Mouse (Mus musculus): ENCODE measurements around the gene Slc7a7. TPM values are rescaled to one million over a fixed set of nuclear protein-coding genes. Genes with fewer than 3 reads are reported as not detected.

Gene Slc7a7
- total RNA-seq, 2 experiments from 2014 or later: 3.8 to 4.0 TPM

DNA sequence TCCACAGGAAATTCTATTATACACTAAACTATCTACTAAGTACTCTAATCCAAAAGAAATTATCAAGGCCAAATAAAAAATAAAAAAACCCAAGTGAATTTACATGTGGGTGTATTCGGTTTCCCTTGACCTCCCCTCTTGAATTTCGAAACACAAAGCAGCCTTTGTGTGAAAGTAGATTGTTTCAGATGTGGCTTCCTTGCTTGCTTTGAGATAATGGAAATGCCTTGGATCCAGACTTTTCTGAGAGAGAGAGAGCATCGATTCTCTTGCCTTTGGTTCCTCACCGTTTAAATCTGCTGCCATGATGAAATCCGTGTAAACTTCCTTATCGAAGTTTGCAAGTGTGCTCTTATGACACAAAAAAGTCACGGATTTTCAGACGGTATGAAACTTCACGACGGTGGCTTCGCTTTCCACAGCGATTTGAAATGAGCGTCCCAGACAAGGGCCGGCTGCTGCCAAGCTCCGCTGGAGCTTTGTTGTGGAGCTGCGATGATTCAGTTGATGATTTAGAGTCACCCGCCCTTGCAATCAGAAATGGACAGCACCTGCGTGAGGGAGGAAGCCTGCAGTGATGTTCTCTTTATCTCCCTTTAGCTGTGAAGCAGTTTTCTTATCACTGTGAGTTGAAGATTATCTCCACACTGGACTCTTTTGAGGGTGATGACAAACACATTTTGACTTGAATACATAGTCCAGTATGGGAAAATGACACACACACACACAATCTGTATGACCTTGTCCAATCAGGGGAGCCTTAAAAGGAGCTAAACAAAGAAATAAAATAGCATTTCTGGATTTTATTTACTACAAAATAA lies 95.8 kb downstream of the Slc7a7 start:
- peak; percentile 46 to 51 for DNase-seq

Other genes starting within 250 kb of the Slc7a7 start
- 100 to 1,000 TPM; 341 to 382 TPM for gene Dad1, start 163.7 kb downstream of the Slc7a7 start, total RNA-seq (2021)
- 100 to 1,000 TPM; 479 to 663 TPM for gene Abhd4, start 163.6 kb downstream of the Slc7a7 start, total RNA-seq (2021)
- not detected for gene Olfr49, start 132.8 kb downstream of the Slc7a7 start, total RNA-seq (2021)
- gene Oxa1l, start 56.9 kb downstream of the Slc7a7 start, total RNA-seq (2021): 100 to 1,000 TPM in 1 of 2 experiments, 10 to 100 TPM in 1; 81.8 to 102 TPM
- 100 to 1,000 TPM; 211 to 217 TPM for gene Mrpl52, start 9.1 kb upstream of the Slc7a7 start, total RNA-seq (2021)
- gene Mmp14, start 13.8 kb upstream of the Slc7a7 start, total RNA-seq (2021): 10 to 100 TPM; 42.2 to 54.4 TPM
- gene Lrp10, start 46.4 kb upstream of the Slc7a7 start, total RNA-seq (2021): 100 to 1,000 TPM; 106 to 131 TPM
- under 1 TPM; 0.66 to 0.79 TPM for gene Rem2, start 58.3 kb upstream of the Slc7a7 start, total RNA-seq (2021)
- gene Prmt5, start 99.7 kb upstream of the Slc7a7 start, total RNA-seq (2021): 10 to 100 TPM; 43.8 to 51.3 TPM
- gene Haus4, start 136.8 kb upstream of the Slc7a7 start, total RNA-seq (2021): 10 to 100 TPM; 22.5 to 27.0 TPM
- gene Ajuba, start 159.8 kb upstream of the Slc7a7 start, total RNA-seq (2021): 10 to 100 TPM; 17.5 to 24.8 TPM
- 1 to 10 TPM; 4.3 to 6.0 TPM for gene 4931414P19Rik, start 188.2 kb upstream of the Slc7a7 start, total RNA-seq (2021)
- 100 to 1,000 TPM; 347 to 407 TPM for gene Psmb5, start 200.2 kb upstream of the Slc7a7 start, total RNA-seq (2021)
- not detected for gene Psmb11, start 203.7 kb upstream of the Slc7a7 start, total RNA-seq (2021)
- gene Gm17606, start 223.2 kb upstream of the Slc7a7 start, total RNA-seq (2021): not detected
- gene Cdh24, start 223.6 kb upstream of the Slc7a7 start, total RNA-seq (2021): 1 to 10 TPM in 1 of 2 experiments, under 1 TPM in 1; 0.95 to 1.4 TPM

Data from adrenal gland, postnatal 36 days (tissue).